In the genomic region with DNA sequence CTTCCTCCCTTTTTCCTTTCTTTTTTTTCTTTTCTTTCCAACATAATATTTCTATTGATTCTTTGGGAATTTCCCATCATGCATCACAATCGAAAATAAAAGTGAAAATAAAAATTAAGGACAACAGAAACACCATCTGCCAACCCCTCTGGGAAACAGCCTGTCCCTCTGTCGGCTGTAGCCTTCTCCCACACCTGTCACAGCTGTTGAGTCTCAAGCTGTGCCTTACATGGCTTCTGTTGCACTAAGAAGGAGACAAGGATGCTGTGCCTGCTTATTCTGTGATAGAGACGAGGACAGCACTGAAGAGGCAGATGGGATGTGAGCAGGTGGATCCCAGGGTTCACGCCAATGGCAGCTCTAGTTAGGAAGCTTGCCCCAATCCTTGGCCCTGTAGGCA, we compare ENCODE assay signal across 28 mouse cellular contexts. TPM values are rescaled to one million over a fixed set of nuclear protein-coding genes. Genes with fewer than 3 reads are reported as not detected.
"Had no signal": no experiment of that assay in that cellular context is flagged by ENCODE, and none has a peak within 500 bp of the region (broad histone marks: within the 10 kb centered on the region; RNA-seq: fewer than 3 reads in every experiment).

No protein-coding gene starts in this region.

- ATAC-seq: hindbrain, embryonic 16.5 days; hindbrain, postnatal 0 days; inflammation-experienced regulatory T-cells, adult 6 months; intestine, embryonic 15.5 days; intestine, embryonic 16.5 days; intestine, postnatal 0 days had no signal

- H3K9ac ChIP-seq: heart, embryonic 12.5 days; heart, embryonic 13.5 days; heart, embryonic 15.5 days; hindbrain, embryonic 12.5 days; hindbrain, embryonic 13.5 days; hindbrain, embryonic 14.5 days; hindbrain, embryonic 15.5 days; intestine, embryonic 15.5 days; kidney, embryonic 15.5 days had no signal

- H3K4me2 ChIP-seq: heart, embryonic 11.5 days; heart, embryonic 12.5 days; heart, embryonic 13.5 days; heart, embryonic 15.5 days; hindbrain, embryonic 12.5 days; hindbrain, embryonic 13.5 days; hindbrain, embryonic 14.5 days; hindbrain, embryonic 15.5 days; intestine, embryonic 15.5 days; kidney, embryonic 15.5 days had no signal

- H3K9me3 ChIP-seq: heart, embryonic 10.5 days; heart, embryonic 12.5 days; heart, embryonic 13.5 days; heart, embryonic 15.5 days; hindbrain, embryonic 10.5 days; hindbrain, embryonic 12.5 days; hindbrain, embryonic 13.5 days; hindbrain, embryonic 15.5 days; intestine, embryonic 15.5 days; kidney, embryonic 15.5 days had no signal

- H3K4me1 ChIP-seq: heart, embryonic 10.5 days; heart, embryonic 12.5 days; heart, embryonic 13.5 days; heart, embryonic 15.5 days; hindbrain, embryonic 10.5 days; hindbrain, embryonic 12.5 days; hindbrain, embryonic 13.5 days; hindbrain, embryonic 15.5 days; intestine, embryonic 15.5 days; kidney, embryonic 15.5 days had no signal

- H3K27ac ChIP-seq: heart, embryonic 10.5 days; heart, embryonic 13.5 days; heart, embryonic 15.5 days; hindbrain, embryonic 10.5 days; hindbrain, embryonic 12.5 days; hindbrain, embryonic 13.5 days; hindbrain, embryonic 14.5 days; hindbrain, embryonic 15.5 days; hindbrain, postnatal 0 days; intestine, embryonic 15.5 days; kidney, embryonic 15.5 days; kidney, postnatal 0 days; layer of hippocampus, adult 2 months had no signal

- H3K27me3 ChIP-seq: heart, embryonic 12.5 days; heart, embryonic 15.5 days; hindbrain, embryonic 12.5 days; hindbrain, embryonic 15.5 days; intestine, embryonic 15.5 days; kidney, embryonic 15.5 days had no signal

- DNase-seq: kidney, adult 11 months; layer of hippocampus, adult 9-11 months; layer of hippocampus, postnatal 36 days had no signal

- H3K4me3 ChIP-seq: heart, embryonic 10.5 days; heart, embryonic 12.5 days; heart, embryonic 13.5 days; heart, embryonic 15.5 days; hindbrain, embryonic 10.5 days; hindbrain, embryonic 12.5 days; hindbrain, embryonic 13.5 days; hindbrain, embryonic 15.5 days; intestine, embryonic 15.5 days; kidney, embryonic 15.5 days; layer of hippocampus, adult 2 months had no signal

- H3K36me3 ChIP-seq: heart, embryonic 10.5 days; heart, embryonic 12.5 days; heart, embryonic 13.5 days; heart, embryonic 15.5 days; hindbrain, embryonic 10.5 days; hindbrain, embryonic 12.5 days; hindbrain, embryonic 13.5 days; hindbrain, embryonic 15.5 days; intestine, embryonic 15.5 days; kidney, embryonic 15.5 days had no signal

RNA-seq across cellular contexts. Expression of gene Syt15, which starts 10.3 kb away (rescaled TPM):
- total RNA-seq: hematopoietic stem cell, adult 5-6 weeks had no signal

RNA-seq across cellular contexts. Expression of gene Npy4r, which starts 56.8 kb away (rescaled TPM):
- total RNA-seq: heart, postnatal 4 days; hematopoietic stem cell, adult 5-6 weeks; layer of hippocampus, adult 18-20 months; layer of hippocampus, adult 2 months; layer of hippocampus, adult 8-10 months; layer of hippocampus, postnatal 25 days; layer of hippocampus, postnatal 36 days had no signal
- polyA plus RNA-seq: hindbrain, embryonic 10.5 days; hindbrain, embryonic 11.5 days; inflammation-experienced regulatory T-cells, adult 6 months had no signal
